Mouse (Mus musculus): Measurements from ENCODE around the gene Grin1.
A peak's percentile ranks its signal among the peaks of the same experiment; 100 is the strongest.

GRCm38 (mm10) chr2:25262795-25263622, 56.0 kb downstream of the Grin1 start:
- TF ChIP-seq CTCF (IDR thresholded peaks at IDR 0.05; ENCODE audit: low read depth) (0 out of 2 replicates have a peak, but pooled peaks have one; percentile 8), EP300 (IDR thresholded peaks at IDR 0.05; ENCODE audit: low read depth) (no peak)

Data from liver, embryonic 14.5 days (tissue).